ENCODE assay signal across 11 mouse cellular contexts in the genomic region with DNA sequence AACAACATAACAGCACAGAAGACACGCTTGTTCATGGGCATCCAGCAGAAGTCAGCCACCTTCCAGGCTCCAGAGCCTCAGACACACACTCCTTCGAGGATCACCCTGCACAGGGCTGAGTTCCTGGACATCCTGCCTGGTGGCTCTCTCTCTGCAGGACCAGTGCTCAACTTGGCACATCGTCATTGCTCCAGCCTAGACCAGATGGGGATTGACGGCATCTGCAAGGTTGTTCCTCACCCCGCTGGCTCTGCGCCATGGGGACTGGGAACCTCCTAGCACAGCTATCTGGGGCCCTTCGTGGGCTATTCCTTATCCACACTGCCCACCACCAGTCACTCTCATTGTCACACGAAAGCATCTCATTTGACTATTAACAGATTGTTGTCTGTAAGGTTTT.
A peak's percentile ranks its signal among the peaks of the same experiment; 100 is the strongest.
DNase-seq lines count a peak whose midpoint lies in the region; ATAC-seq and TF ChIP-seq lines count a peak whose summit lies in the region.
"Had no signal": no experiment of that assay in that cellular context is flagged by ENCODE, and none has a peak within 500 bp of the region (broad histone marks: within the 10 kb centered on the region; RNA-seq: fewer than 3 reads in every experiment).

No protein-coding gene starts in this region.

- 56% methylated on average over 8 of the region's 8 CpGs for WGBS in hindbrain, postnatal 0 days
- WGBS in hindbrain, embryonic 14.5 days, result 74% methylated on average over 8 of the region's 8 CpGs

- peak; percentile 78 for DNase-seq in hindbrain, postnatal 0 days (ENCODE audit: low spot score)
- no peak for DNase-seq in hindbrain, embryonic 14.5 days (ENCODE audit: low spot score)
- peak; percentile 18 for DNase-seq in right cerebral cortex, adult 18-20 months
- DNase-seq in right cerebral cortex, postnatal 36 days (ENCODE audit: low spot score in 2 of 2), result no peak
- peak; percentile 87 for DNase-seq in cerebellum, adult 11-12 months
- DNase-seq in skeletal muscle tissue, adult 2 months (ENCODE audit: low read depth, low spot score), result peak; percentile 17
- no peak for DNase-seq in spleen, postnatal 14 days (ENCODE audit: low spot score in 2 of 2)
- DNase-seq in urinary bladder, postnatal 14 days (ENCODE audit: low spot score), result no peak
- DNase-seq: midbrain, embryonic 14.5 days had no signal

- no peak overlapping the region for H3K27ac ChIP-seq in hindbrain, postnatal 0 days
- no peak overlapping the region for H3K27ac ChIP-seq in hindbrain, embryonic 14.5 days
- H3K27ac ChIP-seq: lung, embryonic 15.5 days had no signal

- no peak overlapping the region for H3K4me2 ChIP-seq in hindbrain, postnatal 0 days (ENCODE audit: low read depth, low read length)
- H3K4me2 ChIP-seq in hindbrain, embryonic 14.5 days (replicated peaks), result no peak overlapping the region
- H3K4me2 ChIP-seq: lung, embryonic 15.5 days had no signal

- H3K4me1 ChIP-seq in hindbrain, postnatal 0 days (ENCODE audit: insufficient read depth, low read length), result no peaks in the 10 kb centered on the region
- H3K4me1 ChIP-seq in hindbrain, embryonic 14.5 days (replicated peaks; ENCODE audit: control insufficient read depth, insufficient read depth, low read length), result peaks cover 7% of the 10 kb centered on the region; the same call in 1 of the 2 replicates

- no peak for TF ChIP-seq CTCF in hindbrain, postnatal 0 days (IDR thresholded peaks at IDR 0.05; ENCODE audit: low read depth)

- H3K4me3 ChIP-seq in hindbrain, postnatal 0 days (ENCODE audit: low read length), result no peak overlapping the region
- no peak overlapping the region for H3K4me3 ChIP-seq in hindbrain, embryonic 14.5 days (replicated peaks; ENCODE audit: low read length)
- H3K4me3 ChIP-seq: lung, embryonic 15.5 days had no signal

- no peaks in the 10 kb centered on the region for H3K36me3 ChIP-seq in hindbrain, postnatal 0 days (ENCODE audit: insufficient read depth, low read length)
- H3K36me3 ChIP-seq in hindbrain, embryonic 14.5 days (replicated peaks; ENCODE audit: control insufficient read depth, insufficient read depth), result no peaks in the 10 kb centered on the region
- H3K36me3 ChIP-seq: lung, embryonic 15.5 days had no signal

- H3K9me3 ChIP-seq in hindbrain, postnatal 0 days (ENCODE audit: low read length), result no peaks in the 10 kb centered on the region
- no peaks in the 10 kb centered on the region for H3K9me3 ChIP-seq in hindbrain, embryonic 14.5 days (ENCODE audit: control insufficient read depth, low read length)
- H3K9me3 ChIP-seq: lung, embryonic 15.5 days had no signal

- no peak for ATAC-seq in hindbrain, postnatal 0 days
- no peak for ATAC-seq in hindbrain, embryonic 14.5 days (ENCODE audit: low FRiP score)
- ATAC-seq: inflammation-experienced regulatory T-cells, adult 6 months had no signal

- H3K27me3 ChIP-seq in hindbrain, postnatal 0 days (ENCODE audit: insufficient read depth, low read length), result no peaks in the 10 kb centered on the region
- 0 out of 2 replicates have a peak, but pooled peaks cover under 1% of the 10 kb centered on the region for H3K27me3 ChIP-seq in hindbrain, embryonic 14.5 days (ENCODE audit: control insufficient read depth, insufficient read depth, low read length)
- H3K27me3 ChIP-seq: lung, embryonic 15.5 days had no signal

- H3K9ac ChIP-seq in hindbrain, postnatal 0 days (replicated peaks; ENCODE audit: low read length), result no peak overlapping the region
- H3K9ac ChIP-seq in hindbrain, embryonic 14.5 days, result no peak overlapping the region
- H3K9ac ChIP-seq: lung, embryonic 15.5 days had no signal

Comparison
In these comparisons a context has a peak if more than half of its experiments do, and no peak if none do; other contexts are left out.
1. DNase-seq: peak in hindbrain, postnatal 0 days (single experiment), right cerebral cortex, adult 18-20 months (single experiment), cerebellum, adult 11-12 months (single experiment) and skeletal muscle tissue, adult 2 months (single experiment); none in hindbrain, embryonic 14.5 days (single experiment), right cerebral cortex, postnatal 36 days (0 of 2), spleen, postnatal 14 days (0 of 2) and urinary bladder, postnatal 14 days (single experiment).